Mouse (Mus musculus) hindbrain, embryonic 15.5 days (tissue): ENCODE results near the gene Sost. TPM values are rescaled to one million over a fixed set of nuclear protein-coding genes. Genes with fewer than 3 reads are reported as not detected.

Experiments
- ATAC-seq: fragments of 200-750 bp; cut with Nextera tagmentation; 2 replicates; pipeline ENCODE4 v1.8.0; 2017; ENCODE audit warnings: low read depth, moderate number of reproducible peaks, moderate TSS enrichment; ENCODE audit not compliant: low FRiP score
- H3K27ac ChIP-seq: fragments of 300-500 bp; sonication (generic); replicated peaks from 2 replicates; pipeline ENCODE4 v1.5.1; 2015; ENCODE audit warnings: mild to moderate bottlenecking, inconsistent platforms
- H3K27me3 ChIP-seq: fragments of 300-500 bp; sonication (generic); 2 replicates; pipeline ENCODE4 v1.6.1; 2015; ENCODE audit warnings: control low read depth, inconsistent platforms
- H3K36me3 ChIP-seq: fragments of 300-500 bp; sonication (generic); 2 replicates; pipeline ENCODE4 v1.6.1; 2015; ENCODE audit warnings: control low read depth, inconsistent platforms
- H3K4me1 ChIP-seq: fragments of 300-500 bp; sonication (generic); replicated peaks from 2 replicates; pipeline ENCODE4 v1.6.1; 2015; ENCODE audit warnings: control low read depth, inconsistent platforms
- H3K4me2 ChIP-seq: fragments of 300-500 bp; sonication (generic); 2 replicates; pipeline ENCODE4 v1.6.1; 2015; ENCODE audit warnings: moderate library complexity, mild to moderate bottlenecking, inconsistent platforms
- H3K4me3 ChIP-seq: fragments of 300-500 bp; sonication (generic); 2 replicates; pipeline ENCODE4 v1.5.1; 2015; ENCODE audit warnings: mild to moderate bottlenecking, inconsistent platforms
- H3K9ac ChIP-seq: fragments of 300-500 bp; sonication (generic); 2 replicates; pipeline ENCODE4 v1.6.1; 2015; ENCODE audit warnings: inconsistent platforms
- H3K9me3 ChIP-seq: fragments of 300-500 bp; sonication (generic); 2 replicates; pipeline ENCODE4 v1.6.1; 2016; ENCODE audit warnings: control low read depth, inconsistent platforms
- WGBS: fragments of 180-500 bp; shearing (Covaris S2); methylation state at CpG from one replicate; pipeline ENCODE4 v1.1.7; 2015; 5-methylcytosine and 5-hydroxymethylcytosine counted together
- polyA plus RNA-seq: library from polyadenylated mRNA; unstranded; fragments of >200 nt; fragmentation: Nextera tagmentation; extraction: Ambion mirVana; gene quantifications from 2 replicates; pipeline ENCODE4 v1.2.1, GENCODE M21; 2015

Sost gene
- polyA plus RNA-seq, 1 experiment from 2014 or later: 0.06 TPM

GRCm38 (mm10) chr11:101935743-101936142 lies 31.1 kb downstream of the Sost start:
- H3K4me1 ChIP-seq: peaks cover 15% of the 10 kb centered on the region
- H3K9me3 ChIP-seq: no peaks in the 10 kb centered on the region
- no peak overlapping the region for H3K4me2 ChIP-seq
- no peaks in the 10 kb centered on the region for H3K36me3 ChIP-seq
- H3K27ac ChIP-seq: no peak overlapping the region
- H3K4me3 ChIP-seq: no peak overlapping the region
- no peak overlapping the region for H3K9ac ChIP-seq
- 76% methylated on average over 3 of the region's 3 CpGs for WGBS
- ATAC-seq: no peak
- 0 out of 2 replicates have a peak, but pooled peaks cover 4% of the 10 kb centered on the region for H3K27me3 ChIP-seq

DNA sequence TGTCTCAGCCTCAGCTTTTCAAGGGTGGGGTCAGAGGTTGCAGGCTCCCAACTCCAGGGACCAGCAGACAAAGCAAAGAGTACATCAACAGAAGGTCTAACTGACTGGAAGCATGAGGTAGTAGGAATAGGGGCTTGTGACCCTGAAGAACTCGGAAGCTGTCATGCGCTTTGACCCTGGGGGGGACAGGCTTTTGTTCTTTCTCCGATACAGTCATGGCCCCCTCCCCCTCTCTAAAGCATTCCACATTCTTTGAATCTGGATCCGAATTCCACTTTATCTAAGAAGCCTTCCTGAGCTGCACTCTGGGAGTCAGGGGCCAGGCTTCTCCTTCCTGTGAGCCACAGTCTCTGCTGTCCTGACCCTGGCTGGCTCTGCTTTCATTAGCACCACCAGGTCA lies 34.8 kb downstream of the Sost start:
- H3K9ac ChIP-seq: no peak overlapping the region
- H3K4me3 ChIP-seq: no peak overlapping the region
- no peak for ATAC-seq
- H3K4me1 ChIP-seq: peaks cover 6% of the 10 kb centered on the region
- H3K27me3 ChIP-seq: 0 out of 2 replicates have a peak, but pooled peaks cover 4% of the 10 kb centered on the region
- H3K4me2 ChIP-seq: no peak overlapping the region
- no peaks in the 10 kb centered on the region for H3K36me3 ChIP-seq
- H3K27ac ChIP-seq: no peak overlapping the region
- H3K9me3 ChIP-seq: no peaks in the 10 kb centered on the region
- 44% methylated on average over 4 of the region's 4 CpGs for WGBS

- no peak for ATAC-seq
These were observed 38.6 kb downstream of the Sost start for GRCm38 (mm10) chr11:101928030-101928762.

DNA sequence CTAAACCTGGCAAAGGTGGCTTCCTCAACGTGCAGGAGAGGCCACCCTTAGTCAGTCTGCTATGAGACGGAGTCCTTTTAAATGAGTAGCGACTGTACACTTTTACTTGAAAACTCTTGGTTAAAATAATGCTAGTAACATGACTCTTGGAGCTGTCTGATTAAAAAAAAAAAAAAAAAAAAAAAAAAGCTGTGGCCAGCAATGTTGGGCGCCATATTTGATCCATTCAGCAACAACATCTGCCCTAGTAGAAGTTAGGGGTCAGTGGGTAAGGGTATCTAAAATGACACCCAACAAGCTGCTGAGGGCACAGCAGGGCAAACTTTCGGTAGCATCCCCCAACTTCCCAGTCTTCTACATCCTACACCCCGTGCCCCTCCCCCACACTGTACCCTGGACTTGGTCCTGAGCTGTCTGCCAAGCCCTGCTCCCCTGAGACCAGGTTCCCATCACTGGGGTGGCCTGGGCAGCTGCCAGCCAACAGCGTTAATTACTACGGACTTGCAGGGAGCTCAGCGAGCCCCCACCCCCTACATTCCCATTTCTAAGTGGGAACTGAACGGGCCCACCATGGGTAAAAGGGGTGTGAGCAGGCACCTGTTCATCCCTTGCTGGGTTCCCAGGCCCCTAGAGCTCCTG lies 39.7 kb downstream of the Sost start:
- H3K36me3 ChIP-seq: no peaks in the 10 kb centered on the region
- H3K27ac ChIP-seq: no peak overlapping the region
- ATAC-seq: no peak
- no peak overlapping the region for H3K4me3 ChIP-seq
- H3K4me1 ChIP-seq: no peaks in the 10 kb centered on the region
- 69% methylated on average over 10 of the region's 10 CpGs for WGBS
- no peaks in the 10 kb centered on the region for H3K9me3 ChIP-seq
- H3K9ac ChIP-seq: no peak overlapping the region
- H3K4me2 ChIP-seq: no peak overlapping the region
- 0 out of 2 replicates have a peak, but pooled peaks cover 4% of the 10 kb centered on the region for H3K27me3 ChIP-seq

More at GRCm38 (mm10) chr11:101928030-101928762, 38.6 kb downstream of the Sost start:
- Histone ChIP-seq H3K4me1 (no peaks in the 10 kb centered on the region), H3K9ac (no peak overlapping the region), H3K27ac (no peak overlapping the region), H3K27me3 (0 out of 2 replicates have a peak, but pooled peaks cover 4% of the 10 kb centered on the region), H3K4me3 (no peak overlapping the region), H3K36me3 (no peaks in the 10 kb centered on the region), H3K9me3 (no peaks in the 10 kb centered on the region), H3K4me2 (no peak overlapping the region)
- 33% methylated on average over 25 of the region's 25 CpGs for WGBS

DNA sequence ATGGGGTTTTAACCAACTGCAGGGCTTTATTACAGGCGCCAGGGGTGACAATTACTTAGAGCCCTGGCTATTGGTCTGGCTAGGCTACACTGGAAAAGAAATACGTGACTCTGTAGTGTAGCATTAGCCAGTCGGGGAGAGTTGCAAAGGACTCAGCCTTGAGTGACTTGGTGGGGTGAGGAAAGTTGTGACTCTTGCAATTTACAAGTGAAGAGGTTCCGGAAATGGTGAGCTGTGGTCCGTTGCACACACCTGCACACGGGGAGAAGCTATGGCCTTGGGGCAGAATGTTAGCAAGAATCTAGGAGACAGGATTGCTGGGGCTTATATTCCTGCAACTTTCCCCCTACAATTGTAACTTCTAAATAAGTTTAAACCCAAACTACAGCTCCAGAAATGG lies 41.2 kb downstream of the Sost start:
- no peak overlapping the region for H3K9ac ChIP-seq
- H3K27me3 ChIP-seq: 0 out of 2 replicates have a peak, but pooled peaks cover 4% of the 10 kb centered on the region
- 78% methylated on average over 6 of the region's 6 CpGs for WGBS

GRCm38 (mm10) chr11:101924441-101924976 lies 42.3 kb downstream of the Sost start:
- Histone ChIP-seq H3K9ac (no peak overlapping the region), H3K27ac (no peak overlapping the region), H3K36me3 (no peaks in the 10 kb centered on the region), H3K4me1 (0 out of 2 replicates have a peak, but pooled peaks cover 2% of the 10 kb centered on the region), H3K4me3 (no peak overlapping the region), H3K27me3 (0 out of 2 replicates have a peak, but pooled peaks cover 4% of the 10 kb centered on the region), H3K9me3 (no peaks in the 10 kb centered on the region), H3K4me2 (no peak overlapping the region)
- 80% methylated on average over 17 of the region's 19 CpGs for WGBS
- ATAC-seq: no peak

More for the DNA sequence above, 41.2 kb downstream of the Sost start:
- Histone ChIP-seq H3K4me1 (no peaks in the 10 kb centered on the region), H3K27ac (no peak overlapping the region), H3K36me3 (no peaks in the 10 kb centered on the region), H3K9me3 (no peaks in the 10 kb centered on the region), H3K4me3 (no peak overlapping the region), H3K4me2 (no peak overlapping the region)
- no peak for ATAC-seq

- no peak overlapping the region for H3K27ac ChIP-seq
- no peak overlapping the region for H3K4me3 ChIP-seq
- H3K9ac ChIP-seq: no peak overlapping the region
- no peaks in the 10 kb centered on the region for H3K36me3 ChIP-seq
- H3K27me3 ChIP-seq: peaks cover 4% of the 10 kb centered on the region; the same call in 1 of the 2 replicates
- WGBS: 78% methylated on average over 6 of the region's 6 CpGs
- no peak overlapping the region for H3K4me2 ChIP-seq
- H3K4me1 ChIP-seq: 0 out of 2 replicates have a peak, but pooled peaks cover 2% of the 10 kb centered on the region
- no peak for ATAC-seq
- H3K9me3 ChIP-seq: no peaks in the 10 kb centered on the region
These were observed 42.8 kb downstream of the Sost start for GRCm38 (mm10) chr11:101923988-101924387.

DNA sequence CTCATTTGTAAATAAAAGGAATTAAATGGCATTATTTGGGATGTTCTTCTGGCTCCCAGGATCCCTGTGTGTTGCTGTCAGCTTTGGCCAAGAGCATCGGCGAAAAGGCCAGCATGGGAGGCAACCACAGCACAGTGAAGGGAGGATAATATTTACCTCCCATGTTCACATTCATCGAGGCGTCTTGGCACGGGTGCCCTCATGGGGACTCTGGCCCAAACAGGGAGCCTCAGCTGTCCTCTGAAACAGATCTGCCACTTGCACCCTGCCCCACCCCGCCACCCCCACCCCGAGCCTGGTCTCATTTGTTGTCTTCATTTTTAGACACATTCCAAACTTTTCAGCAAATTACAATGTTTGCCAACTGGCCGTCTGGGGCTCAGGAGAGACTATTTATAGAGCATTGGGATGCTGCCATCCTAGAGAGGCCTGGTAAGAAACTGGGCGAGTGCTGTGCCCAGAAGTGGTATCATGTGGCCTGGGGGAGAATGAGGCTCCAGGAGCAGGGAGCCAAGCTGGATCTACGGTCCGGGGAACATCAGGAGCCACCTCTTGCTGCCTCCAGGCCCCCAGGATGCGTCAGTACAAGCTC lies 45.4 kb downstream of the Sost start:
- Histone ChIP-seq H3K4me1 (0 out of 2 replicates have a peak, but pooled peaks cover 2% of the 10 kb centered on the region), H3K9ac (no peak overlapping the region), H3K27ac (no peak overlapping the region), H3K36me3 (no peaks in the 10 kb centered on the region), H3K4me2 (no peak overlapping the region), H3K4me3 (no peak overlapping the region), H3K9me3 (no peaks in the 10 kb centered on the region), H3K27me3 (peaks cover 14% of the 10 kb centered on the region)
- ATAC-seq: no peak
- 84% methylated on average over 12 of the region's 12 CpGs for WGBS

DNA sequence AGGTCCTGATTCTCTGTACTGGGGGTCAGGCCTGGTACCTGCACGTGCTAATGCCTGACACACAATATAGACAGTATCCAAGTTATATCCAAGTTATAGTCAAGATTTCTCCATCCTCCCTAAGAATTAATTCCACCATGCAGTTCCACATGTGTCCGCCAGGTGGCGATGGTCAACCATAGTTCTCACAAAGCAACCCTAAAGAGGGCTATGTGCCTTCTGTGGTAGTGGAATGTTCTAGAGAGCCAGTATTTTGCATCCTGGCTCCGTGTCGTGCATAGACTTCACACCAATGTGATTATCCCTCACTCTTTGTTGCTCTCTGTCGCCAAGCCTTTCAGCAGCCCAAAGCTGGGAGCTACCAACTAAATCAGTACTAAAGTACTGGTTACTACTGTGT lies 47.2 kb downstream of the Sost start:
- H3K4me3 ChIP-seq: no peak overlapping the region
- no peaks in the 10 kb centered on the region for H3K9me3 ChIP-seq
- WGBS: 0% methylated on average over 6 of the region's 6 CpGs
- ATAC-seq: peak; percentile 65; the same call in 1 of the 2 replicates
- H3K9ac ChIP-seq: no peak overlapping the region
- H3K4me2 ChIP-seq: no peak overlapping the region
- H3K27me3 ChIP-seq: peaks cover 14% of the 10 kb centered on the region
- H3K36me3 ChIP-seq: no peaks in the 10 kb centered on the region
- H3K4me1 ChIP-seq: 0 out of 2 replicates have a peak, but pooled peaks cover 2% of the 10 kb centered on the region
- no peak overlapping the region for H3K27ac ChIP-seq

GRCm38 (mm10) chr11:101918609-101919008 lies 48.2 kb downstream of the Sost start:
- H3K27me3 ChIP-seq: peaks cover 14% of the 10 kb centered on the region
- H3K9me3 ChIP-seq: no peaks in the 10 kb centered on the region
- no peak for ATAC-seq
- no peak overlapping the region for H3K9ac ChIP-seq
- H3K4me2 ChIP-seq: no peak overlapping the region
- no peaks in the 10 kb centered on the region for H3K36me3 ChIP-seq
- H3K4me3 ChIP-seq: no peak overlapping the region
- WGBS: 80% methylated on average over 3 of the region's 3 CpGs
- H3K27ac ChIP-seq: no peak overlapping the region
- H3K4me1 ChIP-seq: 0 out of 2 replicates have a peak, but pooled peaks cover 2% of the 10 kb centered on the region

DNA sequence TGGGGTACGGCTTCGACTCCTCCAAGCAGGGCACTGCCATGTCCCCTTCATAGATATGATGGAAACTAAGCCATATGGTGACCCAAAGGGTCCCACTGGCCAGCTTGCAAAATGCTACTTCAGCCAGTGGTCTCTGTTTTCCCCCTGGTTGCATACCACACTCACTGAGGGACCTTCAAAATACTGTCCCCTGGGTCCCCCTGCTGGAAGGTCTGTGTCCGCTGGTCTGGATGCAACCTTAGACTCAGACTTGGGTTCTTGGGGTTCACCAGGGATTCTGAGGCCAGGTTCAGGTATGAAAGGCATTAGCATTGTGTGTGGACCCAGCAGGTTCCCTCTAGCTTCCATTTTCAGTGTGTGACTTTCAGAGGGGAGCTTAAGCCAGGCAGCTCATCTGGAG lies 50.0 kb downstream of the Sost start:
- Histone ChIP-seq H3K9ac (no peak overlapping the region), H3K4me1 (0 out of 2 replicates have a peak, but pooled peaks cover 2% of the 10 kb centered on the region), H3K9me3 (no peaks in the 10 kb centered on the region), H3K4me2 (no peak overlapping the region), H3K27ac (no peak overlapping the region), H3K27me3 (peaks cover 11% of the 10 kb centered on the region), H3K4me3 (no peak overlapping the region), H3K36me3 (no peaks in the 10 kb centered on the region)
- 67% methylated on average over 3 of the region's 3 CpGs for WGBS
- ATAC-seq: no peak

DNA sequence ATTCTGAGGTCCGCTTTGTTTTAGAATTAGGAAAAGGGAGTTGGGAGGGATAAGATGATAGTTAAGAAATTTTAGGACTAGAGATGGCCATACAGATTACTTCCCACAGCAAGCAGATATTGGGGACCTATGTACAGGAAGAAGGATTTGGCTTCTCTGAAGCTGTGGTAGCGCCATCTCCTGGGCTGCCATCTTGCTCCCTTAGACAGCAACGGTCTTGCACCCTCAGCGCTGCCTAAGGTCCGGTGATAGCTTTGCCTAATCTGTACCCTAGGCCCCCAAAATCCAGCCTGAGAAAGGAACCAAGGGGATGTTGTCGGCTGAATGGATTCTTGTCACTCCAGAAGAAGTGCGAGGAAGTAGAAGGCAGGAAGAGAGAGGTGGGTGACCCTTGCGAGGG lies 53.2 kb downstream of the Sost start:
- Histone ChIP-seq H3K4me1 (no peaks in the 10 kb centered on the region), H3K4me3 (no peak overlapping the region), H3K27me3 (peaks cover 10% of the 10 kb centered on the region), H3K9me3 (no peaks in the 10 kb centered on the region), H3K27ac (no peak overlapping the region), H3K4me2 (no peak overlapping the region), H3K9ac (no peak overlapping the region), H3K36me3 (no peaks in the 10 kb centered on the region)
- no peak for ATAC-seq
- WGBS: 60% methylated on average over 8 of the region's 8 CpGs
